Mouse (Mus musculus) lung, postnatal 0 days (tissue): ENCODE data around the gene Gli2. TPM values are rescaled to one million over a fixed set of nuclear protein-coding genes. Genes with fewer than 3 reads are reported as not detected.

Source experiments
- ATAC-seq: fragments of 200-750 bp; cut with Nextera tagmentation; 2 replicates; pipeline ENCODE4 v1.8.0; 2017; ENCODE audit warnings: moderate library complexity
- DNase-seq: peaks from one replicate; pipeline ENCODE4 v3.0.0-alpha.2; 2016; ENCODE audit warnings: low spot score
- H3K27ac ChIP-seq: fragments of 300-500 bp; sonication (generic); 2 replicates; pipeline ENCODE4 v1.5.1; 2014; ENCODE audit warnings: antibody characterized with exemption, mild to moderate bottlenecking, low read length, mixed read lengths
- H3K27me3 ChIP-seq: fragments of 300-500 bp; sonication (generic); replicated peaks from 2 replicates; pipeline ENCODE4 v1.6.1; 2014; ENCODE audit warnings: low read length, mixed read lengths; ENCODE audit not compliant: insufficient read depth
- H3K36me3 ChIP-seq: fragments of 300-500 bp; sonication (generic); 2 replicates; pipeline ENCODE4 v1.6.1; 2014; ENCODE audit warnings: low read length, mixed read lengths; ENCODE audit not compliant: insufficient read depth
- H3K4me1 ChIP-seq: fragments of 300-500 bp; sonication (generic); 2 replicates; pipeline ENCODE4 v1.6.1; 2014; ENCODE audit warnings: antibody characterized with exemption, low read depth, low read length, mixed read lengths; ENCODE audit not compliant: insufficient read depth
- H3K4me2 ChIP-seq: fragments of 300-500 bp; sonication (generic); replicated peaks from 2 replicates; pipeline ENCODE4 v1.6.1; 2014; ENCODE audit warnings: low read depth, mild to moderate bottlenecking, low read length, moderate library complexity, mixed read lengths
- H3K4me3 ChIP-seq: fragments of 300-500 bp; sonication (generic); 2 replicates; pipeline ENCODE4 v1.5.1; 2014; ENCODE audit warnings: low read depth, low read length
- H3K9ac ChIP-seq: fragments of 300-500 bp; sonication (generic); replicated peaks from 2 replicates; pipeline ENCODE4 v1.6.1; 2014; ENCODE audit warnings: low read depth, mild to moderate bottlenecking
- H3K9me3 ChIP-seq: fragments of 300-500 bp; sonication (generic); 2 replicates; pipeline ENCODE4 v1.6.1; 2016; ENCODE audit warnings: low read length, mixed read lengths
- CTCF ChIP-seq: IDR thresholded peaks from 2 replicates; pipeline ENCODE4 v1.5.1; 2016; ENCODE audit warnings: antibody characterized with exemption, mild to moderate bottlenecking
- EP300 ChIP-seq: IDR thresholded peaks from 2 replicates; pipeline ENCODE4 v1.6.1; 2016; ENCODE audit warnings: antibody characterized with exemption, mild to moderate bottlenecking, control low read depth
- WGBS: fragments of 180-500 bp; shearing (Covaris S2); extraction: QIAGEN DNeasy Blood & Tissue Kit; methylation state at CpG from one replicate; pipeline ENCODE4 v1.1.7; 2014; 5-methylcytosine and 5-hydroxymethylcytosine counted together
- polyA plus RNA-seq: library from polyadenylated mRNA; unstranded; fragments of >200 nt; fragmentation: Nextera tagmentation; extraction: Ambion mirVana; gene quantifications from 2 replicates; pipeline ENCODE4 v1.2.1, GENCODE M21; 2015

Gene Gli2
- polyA plus RNA-seq, result 1.9 and 2.7 TPM in 2 replicates

- under 1% methylated on average over 33 of the region's 42 CpGs for WGBS
- Histone ChIP-seq H3K27ac (peak within 1 kb of the TSS; percentile 66), H3K4me2 (peak within 1 kb of the TSS; percentile 79), H3K36me3 (no peaks in the 10 kb centered on the region), H3K4me3 (peak within 1 kb of the TSS; percentile 45), H3K9me3 (no peaks in the 10 kb centered on the region), H3K27me3 (peaks cover 37% of the 10 kb centered on the region; the same call in 1 of the 2 replicates), H3K9ac (peak within 1 kb of the TSS; percentile 19), H3K4me1 (0 out of 2 replicates have a peak, but pooled peaks cover 4% of the 10 kb centered on the region)
- ATAC-seq, result peak; percentile 80
- TF ChIP-seq CTCF, result peak; percentile 84
- no peak for TF ChIP-seq EP300
- DNase-seq, result peak; percentile 91
Observed at GRCm38 (mm10) chr1:119053402-119053841, at the start of gene Gli2. Gli2 (minus strand) TSS chr1:119053619.

DNA sequence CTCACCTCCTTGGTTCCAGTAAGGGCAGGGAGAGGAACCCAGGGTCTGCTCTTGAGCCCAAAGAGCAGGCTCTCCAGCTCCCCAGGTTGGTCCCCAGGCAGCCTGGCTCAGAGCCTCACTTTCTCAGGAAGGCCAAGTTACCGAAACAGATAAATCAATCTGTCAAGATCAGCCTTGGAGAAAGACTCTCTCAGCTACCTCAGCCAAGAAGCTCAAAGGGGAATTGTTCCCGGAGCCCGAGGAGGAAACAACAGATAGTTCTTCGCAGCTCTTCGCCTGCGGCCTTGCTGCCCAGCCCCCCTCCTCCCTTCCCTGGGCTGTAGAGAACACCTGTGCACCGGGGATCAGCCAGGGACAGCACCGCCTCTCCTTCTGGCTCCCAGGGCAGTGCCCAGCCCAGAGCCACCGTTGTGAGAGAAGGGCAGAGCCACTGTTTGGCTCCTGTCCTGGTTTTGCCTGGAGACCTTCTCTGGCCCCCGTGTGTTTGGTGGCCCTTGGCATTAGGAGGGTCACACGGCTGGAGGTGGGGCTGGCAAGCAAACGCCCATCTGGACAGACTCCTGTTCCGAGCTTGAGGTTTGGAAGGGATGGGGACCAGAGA is 44.6 kb upstream of the Gli2 start:
- Histone ChIP-seq H3K4me3 (no peak overlapping the region), H3K27me3 (no peaks in the 10 kb centered on the region), H3K4me2 (no peak overlapping the region), H3K36me3 (no peaks in the 10 kb centered on the region), H3K27ac (no peak overlapping the region), H3K9ac (no peak overlapping the region), H3K9me3 (no peaks in the 10 kb centered on the region), H3K4me1 (no peaks in the 10 kb centered on the region)
- DNase-seq, result no peak
- no peak for TF ChIP-seq CTCF
- no peak for TF ChIP-seq EP300
- no peak for ATAC-seq
- WGBS, result 26% methylated on average over 13 of the region's 13 CpGs

GRCm38 (mm10) chr1:119093739-119094138 is 40.3 kb upstream of the Gli2 start:
- no peak overlapping the region for H3K4me3 ChIP-seq
- 12% methylated on average over 8 of the region's 8 CpGs for WGBS
- TF ChIP-seq EP300 (no peak), CTCF (peak; percentile 94)
- no peak overlapping the region for H3K27ac ChIP-seq
- DNase-seq, result peak; percentile 76
- H3K4me2 ChIP-seq, result no peak overlapping the region
- H3K4me1 ChIP-seq, result no peaks in the 10 kb centered on the region
- H3K36me3 ChIP-seq, result no peaks in the 10 kb centered on the region
- 0 out of 2 replicates have a peak, but pooled peaks have one; percentile 21 for ATAC-seq
- no peak overlapping the region for H3K9ac ChIP-seq
- H3K27me3 ChIP-seq, result no peaks in the 10 kb centered on the region
- no peaks in the 10 kb centered on the region for H3K9me3 ChIP-seq

- Histone ChIP-seq H3K4me2 (no peak overlapping the region), H3K4me3 (no peak overlapping the region), H3K9me3 (no peaks in the 10 kb centered on the region), H3K4me1 (no peaks in the 10 kb centered on the region), H3K27ac (no peak overlapping the region), H3K27me3 (no peaks in the 10 kb centered on the region), H3K9ac (no peak overlapping the region), H3K36me3 (no peaks in the 10 kb centered on the region)
- ATAC-seq (no peak), DNase-seq (no peak)
- TF ChIP-seq CTCF (no peak), EP300 (no peak)
- 64% methylated on average over 18 of the region's 18 CpGs for WGBS
Observed at GRCm38 (mm10) chr1:119089887-119090620, 36.6 kb upstream of the Gli2 start.

DNA sequence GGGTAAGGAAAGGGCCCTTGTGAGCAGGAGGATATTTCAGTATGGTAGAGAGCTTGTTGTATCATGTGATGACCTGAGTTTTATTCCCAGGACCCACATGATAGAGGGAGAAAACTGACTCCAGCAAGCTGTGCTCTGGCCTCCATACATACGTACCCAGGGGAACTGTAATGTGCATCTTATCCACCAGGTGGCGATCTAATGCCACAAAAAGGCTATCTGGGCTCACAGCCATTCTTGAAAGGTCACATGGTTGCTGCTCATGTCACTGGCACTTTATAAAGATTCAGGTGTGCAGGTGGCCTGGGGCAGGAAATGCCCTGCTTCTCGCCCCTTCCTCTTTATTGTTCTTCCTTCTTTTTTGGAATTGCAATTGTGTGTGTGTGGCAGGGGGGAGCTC is 34.1 kb upstream of the Gli2 start:
- Histone ChIP-seq H3K27me3 (no peaks in the 10 kb centered on the region), H3K9me3 (no peaks in the 10 kb centered on the region), H3K4me1 (no peaks in the 10 kb centered on the region), H3K27ac (no peak overlapping the region), H3K4me3 (no peak overlapping the region), H3K36me3 (no peaks in the 10 kb centered on the region), H3K9ac (no peak overlapping the region), H3K4me2 (no peak overlapping the region)
- DNase-seq, result peak; percentile 83
- peak; percentile 66 for ATAC-seq
- 6% methylated on average over 3 of the region's 3 CpGs for WGBS
- TF ChIP-seq CTCF (peak; percentile 98), EP300 (no peak)

DNA sequence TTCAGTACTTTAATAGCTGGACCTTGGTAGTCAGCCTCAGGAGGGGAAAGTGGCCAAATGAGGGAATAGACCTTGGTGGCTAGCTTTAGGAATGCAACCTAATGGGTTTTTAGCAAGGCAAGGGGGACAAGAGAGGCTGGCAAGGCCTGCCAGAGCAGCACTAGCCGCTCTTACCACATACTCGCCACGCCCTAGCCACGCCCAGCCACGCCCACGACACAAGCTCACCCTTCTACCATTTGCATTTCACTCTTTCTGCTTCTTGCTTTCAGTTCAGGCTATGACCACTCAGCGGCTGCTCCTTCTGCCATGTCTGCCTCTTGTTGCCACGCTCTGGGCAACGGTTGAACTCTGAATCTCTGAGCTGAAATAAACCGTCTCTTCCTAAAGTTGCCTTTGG is 32.4 kb upstream of the Gli2 start:
- ATAC-seq (no peak), DNase-seq (no peak)
- no peaks in the 10 kb centered on the region for H3K36me3 ChIP-seq
- no peak overlapping the region for H3K27ac ChIP-seq
- no peak for TF ChIP-seq EP300
- TF ChIP-seq CTCF, result no peak
- no peak overlapping the region for H3K4me3 ChIP-seq
- no peaks in the 10 kb centered on the region for H3K9me3 ChIP-seq
- H3K27me3 ChIP-seq, result no peaks in the 10 kb centered on the region
- no peaks in the 10 kb centered on the region for H3K4me1 ChIP-seq
- H3K4me2 ChIP-seq, result no peak overlapping the region
- WGBS, result 52% methylated on average over 10 of the region's 10 CpGs
- H3K9ac ChIP-seq, result no peak overlapping the region
